ENCODE assay signal across 27 mouse cellular contexts in genomic region chr2:157926927-157927326, GRCm38 (mm10). TPM values are rescaled to one million over a fixed set of nuclear protein-coding genes. Genes with fewer than 3 reads are reported as not detected.
A peak's percentile ranks its signal among the peaks of the same experiment; 100 is the strongest.
DNase-seq lines count a peak whose midpoint lies in the region; ATAC-seq lines count a peak whose summit lies in the region.
"Had no signal": no experiment of that assay in that cellular context is flagged by ENCODE, and none has a peak within 500 bp of the region (broad histone marks: within the 10 kb centered on the region; RNA-seq: fewer than 3 reads in every experiment).

No protein-coding gene starts in this region.

- no peak overlapping the region for H3K4me3 ChIP-seq in hindbrain, embryonic 12.5 days
- H3K4me3 ChIP-seq in hindbrain, embryonic 16.5 days (ENCODE audit: low read length), result no peak overlapping the region
- H3K4me3 ChIP-seq in midbrain, embryonic 11.5 days (ENCODE audit: low read depth, low read length), result no peak overlapping the region
- no peak overlapping the region for H3K4me3 ChIP-seq in midbrain, embryonic 10.5 days
- no peak overlapping the region for H3K4me3 ChIP-seq in midbrain, embryonic 13.5 days (replicated peaks)
- H3K4me3 ChIP-seq: embryonic facial prominence, embryonic 15.5 days; forebrain, embryonic 10.5 days; heart, embryonic 13.5 days; neural tube, embryonic 12.5 days had no signal

- peaks cover 48% of the 10 kb centered on the region for H3K4me1 ChIP-seq in hindbrain, embryonic 12.5 days
- peaks cover 38% of the 10 kb centered on the region for H3K4me1 ChIP-seq in hindbrain, embryonic 16.5 days (ENCODE audit: control insufficient read depth, insufficient read depth, low read depth, low read length)
- H3K4me1 ChIP-seq in midbrain, embryonic 11.5 days (ENCODE audit: control insufficient read depth, insufficient read depth, low read length), result no peaks in the 10 kb centered on the region; the same call in 1 of the 2 replicates
- H3K4me1 ChIP-seq in midbrain, embryonic 10.5 days, result peaks cover 26% of the 10 kb centered on the region
- peaks cover 60% of the 10 kb centered on the region for H3K4me1 ChIP-seq in midbrain, embryonic 13.5 days (replicated peaks)
- H3K4me1 ChIP-seq: embryonic facial prominence, embryonic 15.5 days had no signal

- no peak overlapping the region for H3K4me2 ChIP-seq in hindbrain, embryonic 12.5 days (replicated peaks)
- no peak overlapping the region; the same call in 1 of the 2 replicates for H3K4me2 ChIP-seq in hindbrain, embryonic 16.5 days (ENCODE audit: low read length)
- no peak overlapping the region for H3K4me2 ChIP-seq in midbrain, embryonic 11.5 days
- peak overlapping the region; percentile 24; the same call in 1 of the 2 replicates for H3K4me2 ChIP-seq in midbrain, embryonic 13.5 days (replicated peaks)
- H3K4me2 ChIP-seq: embryonic facial prominence, embryonic 15.5 days; heart, embryonic 13.5 days had no signal

- peaks cover 10% of the 10 kb centered on the region for H3K27me3 ChIP-seq in hindbrain, embryonic 12.5 days
- no peaks in the 10 kb centered on the region for H3K27me3 ChIP-seq in hindbrain, embryonic 16.5 days (replicated peaks; ENCODE audit: control insufficient read depth, insufficient read depth, low read length)
- no peaks in the 10 kb centered on the region for H3K27me3 ChIP-seq in midbrain, embryonic 11.5 days (ENCODE audit: control insufficient read depth, insufficient read depth, low read length)
- H3K27me3 ChIP-seq in midbrain, embryonic 10.5 days (ENCODE audit: low read depth, poor library complexity, severe bottlenecking), result peaks cover 32% of the 10 kb centered on the region
- H3K27me3 ChIP-seq in midbrain, embryonic 13.5 days, result no peaks in the 10 kb centered on the region

- intact Hi-C loops in gastrocnemius, postnatal 14 days (cut with DNase I; ENCODE audit: low total_unique reads), result no loop called here

- H3K9me3 ChIP-seq in hindbrain, embryonic 12.5 days (replicated peaks), result no peaks in the 10 kb centered on the region
- no peaks in the 10 kb centered on the region for H3K9me3 ChIP-seq in hindbrain, embryonic 16.5 days (ENCODE audit: control insufficient read depth, low read length)
- no peaks in the 10 kb centered on the region for H3K9me3 ChIP-seq in midbrain, embryonic 11.5 days (ENCODE audit: control insufficient read depth, low read length)
- H3K9me3 ChIP-seq in midbrain, embryonic 10.5 days (replicated peaks), result no peaks in the 10 kb centered on the region
- H3K9me3 ChIP-seq in midbrain, embryonic 13.5 days, result no peaks in the 10 kb centered on the region
- H3K9me3 ChIP-seq: embryonic facial prominence, embryonic 15.5 days; forebrain, embryonic 10.5 days; heart, embryonic 13.5 days; neural tube, embryonic 12.5 days had no signal

- H3K27ac ChIP-seq in hindbrain, embryonic 12.5 days, result peak overlapping the region; percentile 55; the same call in 1 of the 2 replicates
- H3K27ac ChIP-seq in hindbrain, embryonic 16.5 days (ENCODE audit: low read depth, low read length), result no peak overlapping the region; the same call in 1 of the 2 replicates
- no peak overlapping the region for H3K27ac ChIP-seq in midbrain, embryonic 11.5 days (ENCODE audit: low read depth, low read length)
- H3K27ac ChIP-seq in midbrain, embryonic 10.5 days (replicated peaks), result no peak overlapping the region
- H3K27ac ChIP-seq in midbrain, embryonic 13.5 days, result peak overlapping the region; percentile 61
- H3K27ac ChIP-seq: embryonic facial prominence, embryonic 15.5 days; heart, embryonic 13.5 days had no signal

- DNase-seq in midbrain, embryonic 11.5 days (ENCODE audit: low spot score, missing footprints), result peak; percentile 73
- DNase-seq in midbrain, embryonic 10.5 days (ENCODE audit: low spot score), result no peak
- peak; percentile 67 for DNase-seq in telencephalon, adult 2 months (ENCODE audit: low read depth, low spot score)
- no peak for DNase-seq in gastrocnemius, postnatal 14 days
- DNase-seq: adrenal gland, postnatal 14 days; cerebellum, adult 18-20 months; cerebellum, postnatal 25 days; heart, adult 18-20 months; kidney, adult 8-10 months; kidney, postnatal 36 days; liver; right cerebral cortex, postnatal 4 days; thymus, postnatal 14 days had no signal

- no peak overlapping the region for H3K9ac ChIP-seq in hindbrain, embryonic 12.5 days
- no peak overlapping the region for H3K9ac ChIP-seq in hindbrain, embryonic 16.5 days (ENCODE audit: low read depth, low read length)
- no peak overlapping the region for H3K9ac ChIP-seq in midbrain, embryonic 11.5 days (ENCODE audit: low read length)
- H3K9ac ChIP-seq in midbrain, embryonic 13.5 days (replicated peaks), result 0 out of 2 replicates have a peak overlapping the region, but pooled peaks have one; percentile 45
- H3K9ac ChIP-seq: embryonic facial prominence, embryonic 15.5 days; heart, embryonic 13.5 days had no signal

- H3K36me3 ChIP-seq in hindbrain, embryonic 12.5 days, result no peaks in the 10 kb centered on the region
- H3K36me3 ChIP-seq in hindbrain, embryonic 16.5 days (ENCODE audit: control insufficient read depth, insufficient read depth, low read length), result no peaks in the 10 kb centered on the region
- no peaks in the 10 kb centered on the region for H3K36me3 ChIP-seq in midbrain, embryonic 11.5 days (ENCODE audit: control insufficient read depth, insufficient read depth, low read length)
- H3K36me3 ChIP-seq in midbrain, embryonic 10.5 days, result no peaks in the 10 kb centered on the region
- no peaks in the 10 kb centered on the region for H3K36me3 ChIP-seq in midbrain, embryonic 13.5 days
- H3K36me3 ChIP-seq: embryonic facial prominence, embryonic 15.5 days; forebrain, embryonic 10.5 days; heart, embryonic 13.5 days; neural tube, embryonic 12.5 days had no signal

- no peak for ATAC-seq in hindbrain, embryonic 12.5 days (ENCODE audit: low FRiP score)
- ATAC-seq in hindbrain, embryonic 16.5 days, result no peak
- ATAC-seq in midbrain, embryonic 11.5 days (ENCODE audit: low FRiP score), result no peak
- ATAC-seq in midbrain, embryonic 13.5 days, result no peak
- ATAC-seq: lung, postnatal 0 days had no signal

- WGBS in hindbrain, embryonic 12.5 days, result 84% methylated on average over 3 of the region's 3 CpGs
- 49% methylated on average over 3 of the region's 3 CpGs for WGBS in hindbrain, embryonic 16.5 days
- WGBS in midbrain, embryonic 11.5 days, result 72% methylated on average over 3 of the region's 3 CpGs
- WGBS in midbrain, embryonic 10.5 days, result 78% methylated on average over 3 of the region's 3 CpGs
- 73% methylated on average over 3 of the region's 3 CpGs for WGBS in midbrain, embryonic 13.5 days

RNA-seq across cellular contexts. Expression of gene Vstm2l, which starts 12.5 kb away (rescaled TPM):
- 13.7 and 15.3 TPM in 2 replicates for polyA plus RNA-seq in hindbrain, embryonic 12.5 days (2016; fragmentation: Nextera tagmentation; extraction: Ambion mirVana)
- polyA plus RNA-seq in hindbrain, embryonic 16.5 days (2015; fragmentation: Nextera tagmentation; extraction: Ambion mirVana), result 9.5 and 20.7 TPM in 2 replicates
- polyA plus RNA-seq in midbrain, embryonic 11.5 days (2014; fragmentation: Nextera tagmentation; extraction: Ambion mirVana), result 3.4 and 3.5 TPM in 2 replicates
- polyA plus RNA-seq in midbrain, embryonic 10.5 days (2016; fragmentation: Nextera tagmentation; extraction: Ambion mirVana), result 0.53 and 1.4 TPM in 2 replicates
- polyA plus RNA-seq in midbrain, embryonic 13.5 days (2015; fragmentation: Nextera tagmentation; extraction: Ambion mirVana), result 11.3 and 19.3 TPM in 2 replicates
- total RNA-seq in gastrocnemius, postnatal 14 days (2021), result not detected
- total RNA-seq: gastrocnemius, adult 8-10 months; heart, postnatal 25 days; megakaryocyte progenitor cell, adult 5-6 weeks; MEL; monocyte, adult 5-6 weeks had no signal
- polyA plus RNA-seq: heart, embryonic 13.5 days; liver, embryonic 16.5 days; lung, postnatal 0 days had no signal

Comparison
In these comparisons a context has a peak if more than half of its experiments do, and no peak if none do; other contexts are left out.
1. H3K27ac ChIP-seq: peak in hindbrain, embryonic 12.5 days (single experiment) and midbrain, embryonic 13.5 days (single experiment); none in hindbrain, embryonic 16.5 days (single experiment), midbrain, embryonic 11.5 days (single experiment) and midbrain, embryonic 10.5 days (single experiment).
2. DNase-seq: peak in midbrain, embryonic 11.5 days (single experiment) and telencephalon, adult 2 months (single experiment); none in midbrain, embryonic 10.5 days (single experiment) and gastrocnemius, postnatal 14 days (single experiment).